Mouse (Mus musculus) MEL (cell line): Measurements from ENCODE around the gene Vsir.

Source experiments
- CTCF ChIP-seq, 3 experiments: IDR thresholded peaks in 2 of 3; conservative IDR thresholded peaks in 1 of 3; 2 replicates each; pipeline ENCODE4 v1.5.1; 2011 to 2012; ENCODE audit warnings: low read length in 3 of 3, low read depth in 2 of 3, mild to moderate bottlenecking in 2 of 3, improper control_type of control experiment in 1 of 3, inconsistent platforms in 1 of 3, mixed read lengths in 1 of 3, moderate library complexity in 1 of 3; ENCODE audit not compliant: control insufficient read depth in 1 of 3, insufficient read depth in 1 of 3, poor library complexity in 1 of 3, severe bottlenecking in 1 of 3
- E2F4 ChIP-seq: IDR thresholded peaks from 2 replicates; pipeline ENCODE4 v1.6.1; 2011; ENCODE audit warnings: low read depth, low read length, improper control_type of control experiment, borderline replicate concordance
- EP300 ChIP-seq, 2 experiments: IDR thresholded peaks; 2 replicates each; pipeline ENCODE4 v1.6.1; 2011; ENCODE audit warnings: improper control_type of control experiment in 2 of 2, low read length in 2 of 2, low read depth in 1 of 2, mild to moderate bottlenecking in 1 of 2
- TAL1 ChIP-seq: IDR thresholded peaks from 2 replicates; pipeline ENCODE4 v1.6.1; 2012; ENCODE audit warnings: mild to moderate bottlenecking, inconsistent platforms, low read length, moderate library complexity, mixed read lengths
- USF2 ChIP-seq, 2 experiments: IDR thresholded peaks; 2 replicates each; pipeline ENCODE4 v1.6.1; 2011 to 2012; ENCODE audit warnings: improper control_type of control experiment in 2 of 2, low read length in 2 of 2, borderline replicate concordance in 1 of 2, inconsistent platforms in 1 of 2, low read depth in 1 of 2, mild to moderate bottlenecking in 1 of 2; ENCODE audit not compliant: insufficient read depth in 1 of 2

- TF ChIP-seq CTCF (IDR thresholded peaks at IDR 0.05 in 2 of 3, conservative IDR thresholded peaks at IDR 0.05 in 1 of 3; ENCODE audit: control insufficient read depth in 1 of 3, insufficient read depth in 1 of 3, low read depth in 2 of 3, low read length in 3 of 3, poor library complexity in 1 of 3, severe bottlenecking in 1 of 3) (no peak), USF2 (IDR thresholded peaks at IDR 0.05; ENCODE audit: borderline replicate concordance in 1 of 2, insufficient read depth in 1 of 2, low read depth in 1 of 2, low read length in 2 of 2) (no peak), EP300 (IDR thresholded peaks at IDR 0.05; ENCODE audit: low read depth in 1 of 2, low read length in 2 of 2) (no peak), E2F4 (no peak), TAL1 (no peak)
These were observed 25.1 kb downstream of the Vsir start for GRCm38 (mm10) chr10:60371596-60372386.
